Mouse (Mus musculus) cerebellum, adult 2 months (tissue): ENCODE measurements around the gene Slamf1.

Experiments
- CTCF ChIP-seq: fragments of 200-500 bp; IDR thresholded peaks from 2 replicates; pipeline ENCODE4 v1.5.1; 2011; ENCODE audit warnings: low read depth, mild to moderate bottlenecking, control low read depth, low read length, moderate library complexity, borderline replicate concordance; ENCODE audit not compliant: insufficient read depth
- POLR2A ChIP-seq: fragments of 200-500 bp; IDR thresholded peaks from 2 replicates; pipeline ENCODE4 v1.6.1; 2011; ENCODE audit warnings: low read length, control low read depth, borderline replicate concordance; ENCODE audit not compliant: insufficient read depth

DNA sequence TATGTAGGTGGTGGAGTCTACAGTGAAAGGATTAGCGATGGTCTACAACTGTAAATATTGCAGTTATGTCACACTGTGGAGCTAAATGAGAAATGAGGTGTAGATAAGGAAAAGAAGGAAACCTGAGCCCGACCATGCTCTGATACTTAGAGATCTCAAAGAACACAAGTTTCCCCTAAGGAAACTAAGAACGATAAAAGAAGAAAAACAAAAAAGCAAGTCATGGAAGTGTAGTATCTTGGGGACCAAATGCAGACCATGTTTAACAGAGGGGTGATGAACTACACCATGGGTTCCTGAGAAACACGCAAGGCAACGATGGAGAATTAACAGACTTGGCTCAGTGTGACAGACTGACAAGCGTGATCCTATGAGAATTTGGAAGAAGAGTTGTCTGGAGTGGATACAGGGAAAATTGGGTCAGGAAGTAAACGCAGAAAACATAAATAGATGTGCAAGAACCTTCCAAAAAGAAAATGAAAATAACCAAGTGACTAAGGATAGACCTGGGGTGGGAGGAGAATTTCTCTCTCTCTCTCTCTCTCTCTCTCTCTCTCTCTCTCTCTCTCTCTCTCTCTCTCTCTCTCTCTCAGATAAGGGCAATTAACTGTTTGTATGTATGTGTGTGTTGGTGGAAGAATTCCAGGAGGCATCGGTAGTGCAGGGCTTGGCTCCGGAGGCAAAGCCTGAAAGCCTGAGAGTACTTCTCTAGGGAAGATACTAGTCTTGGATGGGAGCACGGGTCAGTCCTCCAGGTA, 6.5 kb downstream of the Slamf1 start:
- no peak for TF ChIP-seq CTCF
- TF ChIP-seq POLR2A, result no peak
